Mouse (Mus musculus): ENCODE measurements at regions not wholly inside any gene's neighbourhood (a gene's known extent, or its start where the extent isn't known, plus 50 kb on each side); places are given as distances from the start of the nearest gene placed in this dataset.

GRCm38 (mm10) chr12:56472856-56473647 lies 63.7 kb downstream of the Nkx2-1 start:
- Histone ChIP-seq H3K27ac (replicated peaks) (no peak overlapping the region), H3K9me3 (no peaks in the 10 kb centered on the region), H3K27me3 (peaks cover 79% of the 10 kb centered on the region), H3K4me3 (no peak overlapping the region), H3K4me1 (replicated peaks) (no peaks in the 10 kb centered on the region), H3K36me3 (no peaks in the 10 kb centered on the region), H3K4me2 (no peak overlapping the region), H3K9ac (no peak overlapping the region)
- no peak for ATAC-seq (ENCODE audit: low FRiP score, low read depth)
- WGBS, result 42% methylated on average over 10 of the region's 10 CpGs

- Histone ChIP-seq H3K4me2 (no peak overlapping the region), H3K27ac (replicated peaks) (no peak overlapping the region), H3K36me3 (no peaks in the 10 kb centered on the region), H3K4me3 (no peak overlapping the region), H3K27me3 (peaks cover 81% of the 10 kb centered on the region), H3K9me3 (no peaks in the 10 kb centered on the region), H3K9ac (no peak overlapping the region), H3K4me1 (replicated peaks) (no peaks in the 10 kb centered on the region)
- WGBS, result 55% methylated on average over 10 of the region's 10 CpGs
- ATAC-seq (ENCODE audit: low FRiP score, low read depth), result no peak
Observed at GRCm38 (mm10) chr12:56470932-56471500, 65.7 kb downstream of the Nkx2-1 start.

DNA sequence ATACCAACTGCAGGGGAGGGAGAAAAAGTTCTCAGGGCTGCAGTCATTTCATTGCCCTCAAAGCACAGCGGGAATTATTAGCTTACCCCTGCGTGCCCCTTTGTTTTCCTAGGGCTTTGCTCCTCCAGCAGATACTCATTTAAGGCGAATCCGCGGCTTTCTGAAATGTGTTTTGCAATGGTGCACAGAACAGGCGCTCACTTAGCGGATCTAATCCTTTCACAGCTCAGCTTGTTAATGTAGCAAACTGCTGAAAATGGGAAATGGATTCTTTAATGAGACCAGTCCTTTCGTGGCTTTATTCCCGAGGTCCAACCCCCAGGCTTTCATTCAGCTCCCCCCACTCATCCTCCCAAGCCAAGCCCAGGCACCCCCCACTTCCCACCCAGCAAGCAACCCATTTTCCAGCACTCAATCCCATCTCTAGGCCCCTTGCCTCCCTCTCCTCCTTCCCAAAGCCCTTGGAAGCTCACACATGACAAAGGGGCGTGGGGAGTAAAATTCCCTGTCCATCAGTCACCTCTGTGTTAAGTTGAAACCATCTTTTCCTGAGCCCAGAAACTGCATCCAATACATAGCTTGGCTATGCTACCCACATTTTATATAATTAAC lies 77.1 kb downstream of the Nkx2-1 start:
- no peaks in the 10 kb centered on the region for H3K36me3 ChIP-seq
- H3K4me1 ChIP-seq (replicated peaks), result no peaks in the 10 kb centered on the region; the same call in 1 of the 2 replicates
- H3K27ac ChIP-seq (replicated peaks), result no peak overlapping the region
- no peak overlapping the region for H3K4me3 ChIP-seq
- H3K27me3 ChIP-seq, result peaks cover 91% of the 10 kb centered on the region
- 1% methylated on average over 10 of the region's 10 CpGs for WGBS
- H3K9ac ChIP-seq, result no peak overlapping the region
- H3K9me3 ChIP-seq, result no peaks in the 10 kb centered on the region
- ATAC-seq (ENCODE audit: low FRiP score, low read depth), result no peak
- H3K4me2 ChIP-seq, result peak overlapping the region; percentile 31

DNA sequence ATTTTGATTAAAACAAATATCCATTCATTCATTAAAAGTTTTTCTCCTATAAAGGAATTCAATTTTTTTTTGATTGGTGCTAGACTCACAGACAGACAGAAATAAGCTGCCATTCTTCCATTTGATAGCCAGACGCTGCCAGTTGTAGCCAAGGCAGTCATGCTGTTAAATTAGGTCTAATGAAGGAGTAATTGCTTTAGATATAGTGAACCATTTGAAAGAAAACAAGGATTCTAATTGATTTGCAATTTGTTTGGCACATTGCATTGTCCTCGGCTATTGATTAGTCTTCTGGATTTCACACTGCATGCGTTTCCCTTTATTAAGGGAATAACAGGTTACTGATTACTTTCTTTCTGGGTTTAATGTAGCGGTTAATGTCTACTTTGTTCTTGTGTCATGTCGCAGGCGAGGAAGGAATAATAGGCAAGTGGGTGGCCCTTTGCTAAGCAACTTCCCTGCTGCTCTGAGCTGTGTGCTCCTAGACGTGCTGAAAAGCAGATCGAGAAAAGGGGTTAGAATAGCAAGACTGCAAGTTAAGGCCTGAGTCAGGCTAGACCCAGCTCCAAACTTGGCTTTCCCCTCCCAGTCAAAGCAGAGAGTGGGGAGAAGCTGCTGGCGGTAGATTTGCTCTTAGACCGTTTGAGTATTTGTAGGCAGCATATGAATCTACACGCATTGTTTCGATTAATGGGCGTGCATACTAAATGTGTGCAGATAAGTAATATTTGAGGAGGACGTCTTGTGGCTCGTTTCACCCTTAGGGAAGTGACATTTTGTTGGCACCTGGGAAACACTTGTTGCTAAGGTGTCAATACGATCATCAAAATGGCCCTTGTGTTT lies 77.8 kb downstream of the Nkx2-1 start:
- H3K27ac ChIP-seq (replicated peaks), result no peak overlapping the region
- H3K4me1 ChIP-seq (replicated peaks), result no peaks in the 10 kb centered on the region; the same call in 1 of the 2 replicates
- 3% methylated on average over 16 of the region's 16 CpGs for WGBS
- no peak overlapping the region for H3K9ac ChIP-seq
- no peak overlapping the region for H3K4me3 ChIP-seq
- no peaks in the 10 kb centered on the region for H3K9me3 ChIP-seq
- H3K27me3 ChIP-seq, result peaks cover 91% of the 10 kb centered on the region
- peak; percentile 48; the same call in 1 of the 2 replicates for ATAC-seq (ENCODE audit: low FRiP score, low read depth)
- H3K4me2 ChIP-seq, result peak overlapping the region; percentile 31
- no peaks in the 10 kb centered on the region for H3K36me3 ChIP-seq

- Histone ChIP-seq H3K4me1 (replicated peaks) (no peaks in the 10 kb centered on the region; the same call in 1 of the 2 replicates), H3K9me3 (no peaks in the 10 kb centered on the region), H3K27ac (replicated peaks) (no peak overlapping the region), H3K4me3 (no peak overlapping the region), H3K36me3 (no peaks in the 10 kb centered on the region), H3K9ac (no peak overlapping the region), H3K27me3 (peaks cover 91% of the 10 kb centered on the region), H3K4me2 (no peak overlapping the region)
- WGBS, result 49% methylated on average over 5 of the region's 5 CpGs
- ATAC-seq (ENCODE audit: low FRiP score, low read depth), result no peak
Observed at GRCm38 (mm10) chr12:56457951-56458350, 78.8 kb downstream of the Nkx2-1 start.

- Histone ChIP-seq H3K9ac (no peak overlapping the region), H3K36me3 (no peaks in the 10 kb centered on the region), H3K27ac (replicated peaks) (no peak overlapping the region), H3K4me3 (no peak overlapping the region), H3K4me1 (replicated peaks) (no peaks in the 10 kb centered on the region; the same call in 1 of the 2 replicates), H3K4me2 (no peak overlapping the region), H3K27me3 (peaks cover 91% of the 10 kb centered on the region), H3K9me3 (no peaks in the 10 kb centered on the region)
- WGBS, result 4% methylated on average over 2 of the region's 2 CpGs
- no peak for ATAC-seq (ENCODE audit: low FRiP score, low read depth)
Observed at GRCm38 (mm10) chr12:56457356-56457755, 79.4 kb downstream of the Nkx2-1 start.

DNA sequence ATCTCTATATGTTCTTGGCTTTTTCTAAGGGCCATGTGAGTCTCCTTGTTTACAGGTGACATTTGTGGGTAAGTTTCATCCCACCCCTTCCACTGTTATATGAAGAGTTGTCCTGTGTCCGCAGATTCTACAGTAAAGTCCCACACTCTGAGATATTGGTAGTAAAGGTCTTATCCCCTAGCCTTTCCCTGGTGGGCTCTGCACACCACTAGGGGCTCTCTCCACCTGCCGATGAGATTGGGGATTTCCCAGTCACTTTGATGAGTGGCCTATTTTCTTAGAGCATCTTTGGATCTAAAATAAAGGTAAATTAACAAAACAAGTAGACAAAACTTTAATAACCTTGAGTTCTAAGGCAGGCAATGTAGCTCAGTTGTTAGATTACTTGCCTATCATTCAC lies 86.4 kb downstream of the Nkx2-1 start:
- Histone ChIP-seq H3K27me3 (peaks cover 90% of the 10 kb centered on the region), H3K9me3 (no peaks in the 10 kb centered on the region), H3K4me3 (no peak overlapping the region), H3K36me3 (no peaks in the 10 kb centered on the region), H3K4me1 (replicated peaks) (no peaks in the 10 kb centered on the region), H3K9ac (no peak overlapping the region), H3K27ac (replicated peaks) (no peak overlapping the region), H3K4me2 (no peak overlapping the region)
- ATAC-seq (ENCODE audit: low FRiP score, low read depth), result no peak
- WGBS, result 81% methylated on average over 2 of the region's 2 CpGs

DNA sequence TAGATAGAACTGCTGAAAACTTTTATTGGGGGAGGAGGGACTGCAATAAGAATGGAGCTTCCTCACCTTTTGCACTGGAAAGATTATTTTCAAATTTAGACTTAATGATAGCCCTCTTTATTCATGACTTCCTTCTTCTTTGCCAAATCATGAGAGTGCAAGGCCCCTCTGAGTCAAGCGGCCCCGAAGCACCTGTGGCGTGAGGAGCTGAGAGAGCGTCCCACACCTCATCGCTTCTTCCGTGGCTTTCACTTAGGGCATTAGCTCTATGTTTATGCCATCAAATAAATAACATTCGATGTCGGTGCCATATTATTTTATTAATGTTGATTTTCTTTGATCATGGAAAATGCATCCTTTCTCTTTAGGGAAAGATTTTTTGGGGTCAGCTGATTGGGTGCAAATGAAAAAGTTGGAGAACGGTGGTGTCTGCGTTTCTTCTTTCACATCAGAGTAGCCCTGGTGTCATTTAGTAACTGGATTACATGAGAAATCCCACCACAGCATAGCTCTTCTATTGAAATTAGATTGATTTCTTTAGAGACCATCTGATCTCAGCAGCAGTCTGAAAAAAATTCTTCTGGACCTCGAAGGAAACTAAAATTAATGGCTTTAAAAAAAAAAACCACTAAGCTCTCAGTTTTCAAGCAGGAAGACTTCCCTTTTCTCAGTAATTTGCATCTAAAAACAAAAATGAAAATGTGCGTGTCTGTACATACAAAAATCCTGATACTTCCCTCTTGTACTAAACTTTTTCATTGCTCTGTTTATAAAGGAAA lies 87.7 kb downstream of the Nkx2-1 start:
- Histone ChIP-seq H3K27me3 (peaks cover 89% of the 10 kb centered on the region), H3K4me3 (no peak overlapping the region)

DNA sequence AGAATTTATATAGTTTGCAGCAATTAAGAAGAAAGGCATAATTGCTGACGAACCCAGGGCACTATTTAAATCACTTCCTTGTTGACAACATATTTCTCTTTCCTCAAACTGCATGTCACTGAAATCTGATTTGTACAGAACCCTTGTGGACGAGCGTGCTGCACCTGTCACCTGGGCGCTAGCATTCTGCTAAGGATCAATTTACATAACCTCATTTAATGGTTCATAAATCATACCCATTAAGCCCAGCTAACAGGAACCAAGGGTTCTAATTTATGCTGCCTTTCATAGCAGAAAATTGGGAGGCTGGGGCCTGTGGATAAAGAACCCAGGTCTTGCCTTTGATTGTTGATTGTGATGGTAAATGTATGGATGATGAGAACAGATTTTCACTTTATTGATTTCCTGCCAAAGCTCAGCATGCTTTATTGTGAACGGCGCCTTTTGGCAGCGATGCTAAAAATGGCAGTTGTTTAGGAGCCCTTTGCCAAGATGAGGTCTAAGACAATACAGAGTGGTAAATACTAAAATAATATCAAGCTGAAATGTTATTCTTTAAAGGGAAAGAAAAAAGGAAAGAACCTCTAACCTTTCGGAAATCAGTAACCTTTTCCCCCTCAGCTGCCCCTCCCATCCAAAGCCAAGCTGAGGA lies 95.4 kb downstream of the Nkx2-1 start:
- Histone ChIP-seq H3K36me3 (no peaks in the 10 kb centered on the region), H3K9me3 (no peaks in the 10 kb centered on the region), H3K9ac (no peak overlapping the region), H3K4me2 (no peak overlapping the region), H3K4me1 (replicated peaks) (no peaks in the 10 kb centered on the region), H3K27me3 (peaks cover 62% of the 10 kb centered on the region), H3K27ac (replicated peaks) (no peak overlapping the region), H3K4me3 (no peak overlapping the region)
- 44% methylated on average over 8 of the region's 8 CpGs for WGBS
- no peak; the same call in 1 of the 2 replicates for ATAC-seq (ENCODE audit: low FRiP score, low read depth)

More for the DNA sequence above, 87.7 kb downstream of the Nkx2-1 start:
- Histone ChIP-seq H3K4me1 (replicated peaks) (no peaks in the 10 kb centered on the region), H3K9ac (no peak overlapping the region), H3K4me2 (no peak overlapping the region), H3K9me3 (no peaks in the 10 kb centered on the region), H3K27ac (replicated peaks) (no peak overlapping the region), H3K36me3 (no peaks in the 10 kb centered on the region)
- no peak for ATAC-seq (ENCODE audit: low FRiP score, low read depth)
- WGBS, result 85% methylated on average over 12 of the region's 12 CpGs

DNA sequence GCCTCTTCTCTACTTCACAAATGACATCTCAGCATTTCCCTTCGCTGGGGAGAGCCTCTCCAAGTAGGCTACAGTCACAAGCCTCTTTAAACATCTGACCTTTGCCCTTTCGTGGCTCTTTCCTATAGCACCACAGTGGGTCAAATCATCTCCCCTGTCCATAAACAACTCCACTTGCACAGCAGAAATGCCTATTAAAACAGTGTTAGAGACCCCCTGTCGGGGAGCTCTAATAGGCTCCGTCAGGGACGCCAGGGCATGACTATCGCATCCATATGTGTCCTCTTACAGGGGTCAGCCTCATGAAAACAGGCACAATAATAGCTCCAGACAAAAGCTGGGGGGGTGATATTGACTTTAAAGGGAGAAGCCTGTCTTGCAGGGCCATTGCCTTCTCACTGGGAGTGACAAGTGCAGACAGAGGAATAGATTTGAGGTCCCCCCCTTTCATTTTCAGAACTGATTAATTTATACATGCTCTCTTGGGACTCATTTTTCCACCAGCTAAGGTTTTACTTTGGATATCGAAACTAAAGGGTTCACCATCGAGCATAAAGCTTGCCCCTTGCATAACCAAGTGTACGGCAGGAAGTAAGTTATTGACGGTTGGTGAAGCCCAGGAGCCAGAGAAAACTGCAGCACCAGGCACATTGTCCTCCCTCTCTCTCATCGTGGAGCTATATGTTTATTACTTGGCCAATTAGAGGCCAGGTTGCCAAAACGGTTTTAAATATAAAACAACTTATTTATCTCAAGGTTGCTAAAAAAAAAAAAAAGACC lies 94.6 kb upstream of the Mbip start:
- Histone ChIP-seq H3K9me3 (no peaks in the 10 kb centered on the region), H3K4me1 (replicated peaks) (no peaks in the 10 kb centered on the region), H3K36me3 (no peaks in the 10 kb centered on the region), H3K27ac (replicated peaks) (no peak overlapping the region), H3K27me3 (peaks cover 57% of the 10 kb centered on the region), H3K4me2 (no peak overlapping the region), H3K9ac (no peak overlapping the region), H3K4me3 (no peak overlapping the region)
- no peak for ATAC-seq (ENCODE audit: low FRiP score, low read depth)
- WGBS, result 27% methylated on average over 12 of the region's 12 CpGs

Data from hindbrain, embryonic 15.5 days (tissue).